Comparison of ENCODE assay signal across 27 mouse cellular contexts in genomic region chr11:39999483-39999882, GRCm38 (mm10).
DNase-seq lines count a peak whose midpoint lies in the region; ATAC-seq lines count a peak whose summit lies in the region.
"Had no signal": no experiment of that assay in that cellular context is flagged by ENCODE, and none has a peak within 500 bp of the region (broad histone marks: within the 10 kb centered on the region; RNA-seq: fewer than 3 reads in every experiment).

No protein-coding gene starts in this region.

- DNase-seq in embryonic facial prominence, embryonic 11.5 days (ENCODE audit: low spot score), result peak; percentile 3
- DNase-seq in embryonic facial prominence, embryonic 10.5 days (ENCODE audit: low spot score), result no peak
- DNase-seq in hindbrain, embryonic 11.5 days (ENCODE audit: low spot score), result peak; percentile 7
- DNase-seq in hindbrain, embryonic 10.5 days (ENCODE audit: low spot score), result no peak
- DNase-seq in mesoderm, embryonic 11.5 days (ENCODE audit: low read depth, low spot score), result peak; percentile 10
- DNase-seq in layer of hippocampus, adult 9-10 months (ENCODE audit: low spot score), result no peak
- DNase-seq: adrenal gland, adult 2 months; adrenal gland, postnatal 14 days; cerebellum, adult 11-12 months; cerebellum, adult 8-10 months; cerebellum, postnatal 10 days; cerebellum, postnatal 36 days; gastrocnemius, postnatal 10 days; gastrocnemius, postnatal 36 days; heart, adult 2 months; heart, postnatal 14 days; heart, postnatal 4 days; kidney, adult 11 months had no signal

- H3K27me3 ChIP-seq in embryonic facial prominence, embryonic 11.5 days (ENCODE audit: control insufficient read depth, insufficient read depth, low read length), result no peaks in the 10 kb centered on the region
- no peaks in the 10 kb centered on the region for H3K27me3 ChIP-seq in embryonic facial prominence, embryonic 10.5 days (replicated peaks; ENCODE audit: low read depth, poor library complexity, severe bottlenecking)
- H3K27me3 ChIP-seq in hindbrain, embryonic 11.5 days (ENCODE audit: control insufficient read depth, insufficient read depth, low read length), result no peaks in the 10 kb centered on the region
- no peaks in the 10 kb centered on the region for H3K27me3 ChIP-seq in hindbrain, embryonic 10.5 days (ENCODE audit: insufficient read depth, poor library complexity, severe bottlenecking)
- H3K27me3 ChIP-seq: embryonic facial prominence, embryonic 13.5 days; heart, embryonic 13.5 days; hindbrain, embryonic 13.5 days; intestine, embryonic 15.5 days had no signal

- H3K9ac ChIP-seq in embryonic facial prominence, embryonic 11.5 days (replicated peaks; ENCODE audit: low read length), result no peak overlapping the region
- H3K9ac ChIP-seq in hindbrain, embryonic 11.5 days (ENCODE audit: low read depth, low read length), result no peak overlapping the region
- H3K9ac ChIP-seq: embryonic facial prominence, embryonic 13.5 days; heart, embryonic 13.5 days; hindbrain, embryonic 13.5 days; intestine, embryonic 15.5 days had no signal

- WGBS in embryonic facial prominence, embryonic 11.5 days, result 64% methylated on average over 2 of the region's 2 CpGs
- WGBS in embryonic facial prominence, embryonic 10.5 days, result 74% methylated on average over 2 of the region's 2 CpGs
- 32% methylated on average over 2 of the region's 2 CpGs for WGBS in hindbrain, embryonic 11.5 days
- WGBS in hindbrain, embryonic 10.5 days, result 63% methylated on average over 2 of the region's 2 CpGs

- H3K4me3 ChIP-seq in embryonic facial prominence, embryonic 11.5 days (ENCODE audit: low read depth, low read length), result no peak overlapping the region
- H3K4me3 ChIP-seq in embryonic facial prominence, embryonic 10.5 days, result no peak overlapping the region
- H3K4me3 ChIP-seq in hindbrain, embryonic 11.5 days (ENCODE audit: low read depth, low read length), result no peak overlapping the region
- no peak overlapping the region for H3K4me3 ChIP-seq in hindbrain, embryonic 10.5 days
- H3K4me3 ChIP-seq: embryonic facial prominence, embryonic 13.5 days; erythroblast, embryonic 14.5 days; heart, adult 2 months; heart, embryonic 10.5 days; heart, embryonic 13.5 days; hindbrain, embryonic 13.5 days; intestine, embryonic 15.5 days had no signal

- H3K4me1 ChIP-seq in embryonic facial prominence, embryonic 11.5 days (ENCODE audit: control insufficient read depth, insufficient read depth, low read length), result no peaks in the 10 kb centered on the region
- no peaks in the 10 kb centered on the region for H3K4me1 ChIP-seq in embryonic facial prominence, embryonic 10.5 days
- no peaks in the 10 kb centered on the region for H3K4me1 ChIP-seq in hindbrain, embryonic 11.5 days (replicated peaks; ENCODE audit: control insufficient read depth, insufficient read depth, low read length)
- H3K4me1 ChIP-seq in hindbrain, embryonic 10.5 days (replicated peaks), result no peaks in the 10 kb centered on the region
- H3K4me1 ChIP-seq: embryonic facial prominence, embryonic 13.5 days; heart, embryonic 10.5 days; heart, embryonic 13.5 days; hindbrain, embryonic 13.5 days; intestine, embryonic 15.5 days had no signal

- no peaks in the 10 kb centered on the region for H3K36me3 ChIP-seq in embryonic facial prominence, embryonic 11.5 days (replicated peaks; ENCODE audit: control insufficient read depth, insufficient read depth, low read depth, low read length)
- H3K36me3 ChIP-seq in embryonic facial prominence, embryonic 10.5 days (replicated peaks), result no peaks in the 10 kb centered on the region
- no peaks in the 10 kb centered on the region for H3K36me3 ChIP-seq in hindbrain, embryonic 11.5 days (ENCODE audit: control insufficient read depth, insufficient read depth, low read length)
- no peaks in the 10 kb centered on the region for H3K36me3 ChIP-seq in hindbrain, embryonic 10.5 days
- H3K36me3 ChIP-seq: embryonic facial prominence, embryonic 13.5 days; heart, embryonic 10.5 days; heart, embryonic 13.5 days; hindbrain, embryonic 13.5 days; intestine, embryonic 15.5 days had no signal

- ATAC-seq in embryonic facial prominence, embryonic 11.5 days (replicated peaks; ENCODE audit: insufficient number of reproducible peaks, low FRiP score, low TSS enrichment, low read depth), result no peak
- 0 out of 2 replicates have a peak, but pooled peaks have one; percentile 43 for ATAC-seq in hindbrain, embryonic 11.5 days (ENCODE audit: low FRiP score)
- ATAC-seq: CD4-positive, CD25-positive, alpha-beta regulatory T cell, adult 4 months; forebrain, embryonic 16.5 days; hindbrain, embryonic 16.5 days; intestine, embryonic 15.5 days had no signal

- H3K9me3 ChIP-seq in embryonic facial prominence, embryonic 11.5 days (replicated peaks; ENCODE audit: control insufficient read depth, low read length), result no peaks in the 10 kb centered on the region
- H3K9me3 ChIP-seq in embryonic facial prominence, embryonic 10.5 days, result no peaks in the 10 kb centered on the region
- H3K9me3 ChIP-seq in hindbrain, embryonic 11.5 days (ENCODE audit: control insufficient read depth, low read length), result no peaks in the 10 kb centered on the region
- H3K9me3 ChIP-seq in hindbrain, embryonic 10.5 days, result no peaks in the 10 kb centered on the region
- H3K9me3 ChIP-seq: embryonic facial prominence, embryonic 13.5 days; heart, embryonic 10.5 days; heart, embryonic 13.5 days; hindbrain, embryonic 13.5 days; intestine, embryonic 15.5 days had no signal

- H3K4me2 ChIP-seq in embryonic facial prominence, embryonic 11.5 days (ENCODE audit: low read depth, low read length), result no peak overlapping the region
- H3K4me2 ChIP-seq in hindbrain, embryonic 11.5 days (replicated peaks; ENCODE audit: low read depth, low read length), result no peak overlapping the region
- H3K4me2 ChIP-seq: embryonic facial prominence, embryonic 13.5 days; heart, embryonic 13.5 days; hindbrain, embryonic 13.5 days; intestine, embryonic 15.5 days had no signal

- H3K27ac ChIP-seq in embryonic facial prominence, embryonic 11.5 days (replicated peaks; ENCODE audit: low read depth, low read length), result no peak overlapping the region
- H3K27ac ChIP-seq in embryonic facial prominence, embryonic 10.5 days (replicated peaks), result no peak overlapping the region
- H3K27ac ChIP-seq in hindbrain, embryonic 11.5 days (ENCODE audit: low read depth, low read length), result no peak overlapping the region
- no peak overlapping the region for H3K27ac ChIP-seq in hindbrain, embryonic 10.5 days
- H3K27ac ChIP-seq: embryonic facial prominence, embryonic 13.5 days; heart, adult 2 months; heart, embryonic 10.5 days; heart, embryonic 13.5 days; hindbrain, embryonic 13.5 days; intestine, embryonic 15.5 days had no signal

Comparison
In these comparisons a context has a peak if more than half of its experiments do, and no peak if none do; other contexts are left out.
1. DNase-seq: peak in embryonic facial prominence, embryonic 11.5 days (single experiment), hindbrain, embryonic 11.5 days (single experiment) and mesoderm, embryonic 11.5 days (single experiment); none in embryonic facial prominence, embryonic 10.5 days (single experiment), hindbrain, embryonic 10.5 days (single experiment) and layer of hippocampus, adult 9-10 months (single experiment).